Mouse (Mus musculus) limb, embryonic 14.5 days (tissue): ENCODE measurements around the gene Iqcb1. TPM values are rescaled to one million over a fixed set of nuclear protein-coding genes. Genes with fewer than 3 reads are reported as not detected.

ENCODE experiments used
- ATAC-seq: fragments of 200-750 bp; cut with Nextera tagmentation; 2 replicates; pipeline ENCODE4 v1.8.0; 2017; ENCODE audit warnings: low read depth, moderate number of reproducible peaks, moderate TSS enrichment; ENCODE audit not compliant: low FRiP score
- DNase-seq: peaks from one replicate; pipeline ENCODE4 v3.0.0-alpha.2; 2015; ENCODE audit warnings: low spot score
- H3K27ac ChIP-seq: fragments of 300-500 bp; sonication (generic); replicated peaks from 2 replicates; pipeline ENCODE4 v1.5.1; 2014; ENCODE audit warnings: low read depth, mild to moderate bottlenecking, low read length, moderate library complexity, mixed read lengths
- H3K27me3 ChIP-seq: fragments of 300-500 bp; sonication (generic); 2 replicates; pipeline ENCODE4 v1.6.1; 2014; ENCODE audit warnings: low read length, mixed read lengths; ENCODE audit not compliant: control insufficient read depth, insufficient read depth
- H3K36me3 ChIP-seq: fragments of 300-500 bp; sonication (generic); 2 replicates; pipeline ENCODE4 v1.6.1; 2014; ENCODE audit warnings: mild to moderate bottlenecking, low read length, moderate library complexity, mixed read lengths; ENCODE audit not compliant: control insufficient read depth, insufficient read depth
- H3K4me1 ChIP-seq: fragments of 300-500 bp; sonication (generic); 2 replicates; pipeline ENCODE4 v1.6.1; 2014; ENCODE audit warnings: antibody characterized with exemption, low read length, mixed read lengths; ENCODE audit not compliant: control insufficient read depth, insufficient read depth
- H3K4me2 ChIP-seq: fragments of 300-500 bp; sonication (generic); replicated peaks from 2 replicates; pipeline ENCODE4 v1.6.1; 2014; ENCODE audit warnings: low read depth, mild to moderate bottlenecking, low read length, moderate library complexity; ENCODE audit not compliant: severe bottlenecking
- H3K4me3 ChIP-seq: fragments of 300-500 bp; sonication (generic); replicated peaks from 2 replicates; pipeline ENCODE4 v1.5.1; 2014; ENCODE audit warnings: low read length
- H3K9ac ChIP-seq: fragments of 300-500 bp; sonication (generic); 2 replicates; pipeline ENCODE4 v1.6.1; 2014; ENCODE audit warnings: mild to moderate bottlenecking, low read depth, low read length, moderate library complexity; ENCODE audit not compliant: severe bottlenecking
- H3K9me3 ChIP-seq: fragments of 300-500 bp; sonication (generic); 2 replicates; pipeline ENCODE4 v1.6.1; 2016; ENCODE audit warnings: low read length; ENCODE audit not compliant: control insufficient read depth
- POLR2A ChIP-seq: fragments of 200-500 bp; IDR thresholded peaks from 2 replicates; pipeline ENCODE4 v1.8.0; 2012; ENCODE audit warnings: inconsistent platforms, mild to moderate bottlenecking, moderate library complexity, borderline replicate concordance; ENCODE audit not compliant: insufficient read depth, insufficient read length; ENCODE audit errors: extremely low read depth
- WGBS: fragments of 180-500 bp; shearing (Covaris S2); extraction: QIAGEN DNeasy Blood & Tissue Kit; methylation state at CpG from one replicate; pipeline ENCODE4 v1.1.7; 2014; 5-methylcytosine and 5-hydroxymethylcytosine counted together
- polyA plus RNA-seq, 2 experiments: library from polyadenylated mRNA; depleted of rRNA in 1 of 2; stranded (reverse) in 1 of 2; unstranded in 1 of 2; fragments of >200 nt; fragmentation: Nextera tagmentation in 1 of 2; extraction: Ambion mirVana in 1 of 2; gene quantifications; 2 replicates each; pipeline versions ENCODE4 v1.2.1 to v1.2.3; 2012 to 2014

The Iqcb1 gene
- polyA plus RNA-seq, 2 experiments, result 26.7 to 39.9 TPM

DNA sequence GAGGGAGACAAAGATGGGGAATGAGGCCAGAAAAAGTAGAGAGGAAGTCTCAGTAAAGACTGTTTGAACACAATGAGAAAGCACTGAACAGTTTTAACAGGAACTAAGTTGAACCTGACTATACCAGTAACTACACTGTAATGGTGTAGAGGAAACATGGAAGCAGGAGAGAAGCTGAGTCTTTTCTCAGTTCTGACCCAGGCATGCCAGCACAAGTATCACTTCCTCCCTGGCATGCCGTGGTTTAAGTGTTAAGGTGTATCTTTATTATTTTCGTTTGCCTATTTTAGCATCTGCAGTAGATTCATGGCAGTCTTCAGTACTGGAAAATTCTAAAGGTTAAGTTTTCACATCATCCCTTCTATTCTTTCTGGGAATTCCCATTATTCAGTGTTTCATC lies 33.2 kb upstream of the Iqcb1 start:
- H3K4me2 ChIP-seq, result no peak overlapping the region
- ATAC-seq (no peak), DNase-seq (no peak)
- H3K4me3 ChIP-seq, result no peak overlapping the region
- no peaks in the 10 kb centered on the region for H3K36me3 ChIP-seq
- no peaks in the 10 kb centered on the region for H3K27me3 ChIP-seq
- no peaks in the 10 kb centered on the region for H3K9me3 ChIP-seq
- H3K9ac ChIP-seq, result no peak overlapping the region
- H3K27ac ChIP-seq, result no peak overlapping the region
- H3K4me1 ChIP-seq, result no peaks in the 10 kb centered on the region
- WGBS, result 74% methylated on average over 2 of the region's 2 CpGs
- no peak for TF ChIP-seq POLR2A

DNA sequence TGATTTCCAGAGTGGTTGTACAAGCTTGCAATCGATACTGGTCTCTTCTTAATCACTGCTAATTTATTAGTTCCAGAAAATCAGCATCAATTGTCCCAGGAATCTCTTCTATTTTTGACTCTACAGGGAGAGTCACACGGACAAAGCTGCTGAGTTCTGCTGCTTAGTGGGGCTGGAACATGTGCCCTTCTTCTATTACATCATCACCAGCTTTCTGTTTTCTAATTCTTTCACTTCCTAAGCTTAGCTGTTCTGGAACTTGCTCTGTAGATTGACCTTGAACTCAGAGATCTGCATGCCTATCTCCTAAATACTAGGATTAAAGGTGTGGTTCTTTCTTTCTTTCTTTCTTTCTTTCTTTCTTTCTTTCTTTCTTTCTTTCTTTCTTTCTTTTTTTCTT lies 29.9 kb upstream of the Iqcb1 start:
- Histone ChIP-seq H3K36me3 (no peaks in the 10 kb centered on the region), H3K4me2 (no peak overlapping the region), H3K27me3 (no peaks in the 10 kb centered on the region), H3K9ac (no peak overlapping the region), H3K9me3 (0 out of 2 replicates have a peak, but pooled peaks cover 3% of the 10 kb centered on the region), H3K4me1 (no peaks in the 10 kb centered on the region), H3K27ac (no peak overlapping the region), H3K4me3 (no peak overlapping the region)
- WGBS, result 84% methylated on average over 2 of the region's 2 CpGs
- ATAC-seq (no peak), DNase-seq (no peak)
- TF ChIP-seq POLR2A, result no peak

DNA sequence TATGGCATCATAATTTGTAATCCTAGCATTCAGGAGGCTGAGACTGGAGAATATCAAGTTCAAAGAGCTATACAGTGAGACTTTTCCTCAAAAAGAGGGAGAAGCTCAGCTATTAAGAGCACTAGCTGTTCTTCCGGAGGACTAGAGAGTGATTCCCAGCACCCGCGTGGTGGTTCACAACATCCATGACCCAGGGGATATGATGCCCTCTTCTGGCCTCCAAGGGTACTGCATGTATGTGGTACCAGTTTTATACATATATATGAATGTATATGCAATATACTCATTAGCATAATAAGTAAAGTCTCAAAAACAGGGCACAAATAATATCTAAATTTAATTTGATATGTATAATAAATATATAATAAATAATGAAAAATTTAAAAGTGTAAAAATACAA lies 25.8 kb upstream of the Iqcb1 start:
- H3K9me3 ChIP-seq, result 0 out of 2 replicates have a peak, but pooled peaks cover 3% of the 10 kb centered on the region
- no peak for DNase-seq
- no peak overlapping the region for H3K4me3 ChIP-seq
- no peak overlapping the region for H3K4me2 ChIP-seq
- no peak for TF ChIP-seq POLR2A
- 88% methylated on average over 3 of the region's 3 CpGs for WGBS
- no peak overlapping the region for H3K9ac ChIP-seq
- H3K36me3 ChIP-seq, result no peaks in the 10 kb centered on the region
- no peak overlapping the region for H3K27ac ChIP-seq
- no peaks in the 10 kb centered on the region for H3K27me3 ChIP-seq
- ATAC-seq, result no peak
- no peaks in the 10 kb centered on the region for H3K4me1 ChIP-seq

DNA sequence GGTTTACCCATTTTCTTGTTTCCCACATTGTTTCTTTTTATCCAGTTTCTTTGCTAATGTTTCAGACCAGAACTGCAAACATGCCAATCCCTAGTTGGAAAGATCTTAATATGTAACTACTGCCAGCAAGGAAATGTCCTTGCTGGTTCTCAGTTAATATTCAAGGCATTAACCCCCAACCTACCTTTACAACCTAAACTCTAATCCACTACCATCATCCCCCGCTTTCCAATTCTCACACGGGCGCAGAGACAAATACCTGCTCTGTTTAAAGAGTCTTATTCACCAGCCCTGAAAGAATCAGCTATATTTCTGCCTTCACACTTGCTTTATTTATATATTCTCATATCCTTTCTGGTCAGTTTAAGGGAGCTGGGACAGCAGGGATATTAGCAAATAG lies 19.6 kb upstream of the Iqcb1 start:
- no peak for DNase-seq
- no peak overlapping the region for H3K4me3 ChIP-seq
- H3K27me3 ChIP-seq, result no peaks in the 10 kb centered on the region
- no peak overlapping the region for H3K9ac ChIP-seq
- no peak overlapping the region for H3K27ac ChIP-seq
- no peaks in the 10 kb centered on the region for H3K9me3 ChIP-seq
- H3K4me2 ChIP-seq, result no peak overlapping the region
- H3K4me1 ChIP-seq, result no peaks in the 10 kb centered on the region
- 83% methylated on average over 3 of the region's 3 CpGs for WGBS
- TF ChIP-seq POLR2A, result no peak
- H3K36me3 ChIP-seq, result no peaks in the 10 kb centered on the region
- ATAC-seq, result no peak

DNA sequence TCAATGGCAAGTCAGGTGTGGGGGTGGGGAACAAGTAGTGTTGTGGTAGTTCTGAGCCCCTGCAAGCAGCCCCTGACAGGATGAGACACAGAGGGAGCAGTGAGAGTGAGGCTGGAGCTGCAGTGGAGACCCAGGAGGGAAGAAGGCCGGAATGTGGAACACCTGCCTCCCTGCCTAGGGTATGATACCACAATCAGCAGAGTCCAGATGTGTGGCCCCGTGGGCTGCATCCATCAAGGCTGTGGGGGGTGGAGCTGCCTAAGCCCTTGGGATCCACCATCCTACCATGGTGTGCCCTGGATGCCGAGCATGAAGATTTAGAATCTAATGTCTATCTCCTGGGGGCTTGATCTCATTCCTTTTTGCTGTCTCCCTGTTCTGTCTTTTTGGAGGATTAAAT lies 14.5 kb upstream of the Iqcb1 start:
- H3K36me3 ChIP-seq, result no peaks in the 10 kb centered on the region
- no peaks in the 10 kb centered on the region for H3K4me1 ChIP-seq
- no peaks in the 10 kb centered on the region for H3K27me3 ChIP-seq
- no peak for DNase-seq
- no peak for ATAC-seq
- WGBS, result 57% methylated on average over 3 of the region's 3 CpGs
- TF ChIP-seq POLR2A, result no peak
- no peak overlapping the region for H3K4me3 ChIP-seq
- H3K9me3 ChIP-seq, result no peaks in the 10 kb centered on the region
- no peak overlapping the region for H3K27ac ChIP-seq
- no peak overlapping the region for H3K4me2 ChIP-seq
- no peak overlapping the region for H3K9ac ChIP-seq

DNA sequence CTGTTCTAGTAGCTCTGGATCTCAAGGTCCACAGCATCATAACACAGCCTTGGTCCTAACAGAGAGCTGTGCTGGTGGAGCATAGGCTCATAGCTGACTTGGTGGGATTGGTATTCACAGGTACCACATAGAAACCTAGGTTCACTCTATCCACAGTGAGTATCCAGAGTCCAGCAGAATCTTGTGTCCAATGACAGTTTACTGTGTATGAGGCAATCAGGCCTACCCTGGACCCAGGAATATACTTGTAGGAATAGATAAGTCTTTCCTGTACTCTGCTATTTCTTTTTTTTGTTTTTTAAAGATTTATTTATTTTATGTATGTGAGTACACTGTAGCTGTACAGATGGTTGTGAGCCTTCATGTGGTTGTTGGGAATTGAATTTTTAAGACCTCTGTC lies 11.3 kb upstream of the Iqcb1 start:
- DNase-seq, result no peak
- Histone ChIP-seq H3K27ac (no peak overlapping the region), H3K4me1 (no peaks in the 10 kb centered on the region), H3K36me3 (no peaks in the 10 kb centered on the region), H3K4me2 (no peak overlapping the region), H3K27me3 (no peaks in the 10 kb centered on the region), H3K9ac (no peak overlapping the region), H3K4me3 (no peak overlapping the region), H3K9me3 (no peaks in the 10 kb centered on the region)
- 0 out of 2 replicates have a peak, but pooled peaks have one; percentile 6 for ATAC-seq
- TF ChIP-seq POLR2A, result no peak
